Mouse (Mus musculus): ENCODE results near the gene Mis18a. TPM values are rescaled to one million over a fixed set of nuclear protein-coding genes. Genes with fewer than 3 reads are reported as not detected.

The Mis18a gene
- polyA plus RNA-seq, 1 experiment from 2014 or later, result 87.3 TPM

- no peak for ATAC-seq (ENCODE audit: borderline replicate concordance, extremely low read depth, low FRiP score, low TSS enrichment)
- Histone ChIP-seq H3K4me2 (no peak overlapping the region), H3K9ac (no peak overlapping the region), H3K4me3 (no peak overlapping the region), H3K27me3 (no peaks in the 10 kb centered on the region), H3K9me3 (no peaks in the 10 kb centered on the region), H3K4me1 (0 out of 2 replicates have a peak, but pooled peaks cover 6% of the 10 kb centered on the region), H3K36me3 (no peaks in the 10 kb centered on the region), H3K27ac (no peak overlapping the region)
- WGBS, result 90% methylated on average over 6 of the region's 6 CpGs
Measured at GRCm38 (mm10) chr16:90674651-90675050, 52.6 kb downstream of the Mis18a start.

- H3K9ac ChIP-seq, result no peak overlapping the region
- no peaks in the 10 kb centered on the region for H3K9me3 ChIP-seq
- 67% methylated on average over 21 of the region's 21 CpGs for WGBS
- no peaks in the 10 kb centered on the region for H3K27me3 ChIP-seq
- ATAC-seq (ENCODE audit: borderline replicate concordance, extremely low read depth, low FRiP score, low TSS enrichment), result no peak
- no peak overlapping the region for H3K4me3 ChIP-seq
- no peaks in the 10 kb centered on the region for H3K36me3 ChIP-seq
- no peak overlapping the region for H3K27ac ChIP-seq
- no peak overlapping the region for H3K4me2 ChIP-seq
- 0 out of 2 replicates have a peak, but pooled peaks cover 6% of the 10 kb centered on the region for H3K4me1 ChIP-seq
Measured at GRCm38 (mm10) chr16:90673507-90674354, 53.5 kb downstream of the Mis18a start.

Other genes with a start within 250 kb of the Mis18a start
- gene Mrap, start 10.8 kb upstream of the Mis18a start, polyA plus RNA-seq (2015; fragmentation: Nextera tagmentation; extraction: Ambion mirVana), result 2.1 and 2.2 TPM in 2 replicates
- gene Urb1, start 83.0 kb upstream of the Mis18a start, polyA plus RNA-seq (2015; fragmentation: Nextera tagmentation; extraction: Ambion mirVana), result 8.5 and 8.7 TPM in 2 replicates
- gene Eva1c, start 99.3 kb upstream of the Mis18a start, polyA plus RNA-seq (2015; fragmentation: Nextera tagmentation; extraction: Ambion mirVana), result 1.9 and 2.8 TPM in 2 replicates
- 44.1 and 53.3 TPM in 2 replicates for gene Cfap298, start 207.7 kb upstream of the Mis18a start, polyA plus RNA-seq (2015; fragmentation: Nextera tagmentation; extraction: Ambion mirVana)

Measured in lung, embryonic 15.5 days (tissue).